Mouse (Mus musculus) midbrain, embryonic 14.5 days (tissue): ENCODE data around the gene Akap13. TPM values are rescaled to one million over a fixed set of nuclear protein-coding genes. Genes with fewer than 3 reads are reported as not detected.

Source experiments
- ATAC-seq: fragments of 200-750 bp; cut with Nextera tagmentation; 2 replicates; pipeline ENCODE4 v1.8.0; 2017; ENCODE audit warnings: moderate number of reproducible peaks, moderate library complexity; ENCODE audit not compliant: low FRiP score, low TSS enrichment
- DNase-seq: peaks from one replicate; pipeline ENCODE4 v3.0.0-alpha.2; 2015
- H3K27ac ChIP-seq: fragments of 300-500 bp; sonication (generic); replicated peaks from 2 replicates; pipeline ENCODE4 v1.5.1; 2014; ENCODE audit warnings: mild to moderate bottlenecking, low read depth, low read length, moderate library complexity
- H3K27me3 ChIP-seq: fragments of 300-500 bp; sonication (generic); 2 replicates; pipeline ENCODE4 v1.6.1; 2014; ENCODE audit warnings: low read length, control low read depth, mixed read lengths; ENCODE audit not compliant: control insufficient read depth, insufficient read depth
- H3K36me3 ChIP-seq: fragments of 300-500 bp; sonication (generic); 2 replicates; pipeline ENCODE4 v1.6.1; 2014; ENCODE audit warnings: low read length, control low read depth; ENCODE audit not compliant: control insufficient read depth, insufficient read depth
- H3K4me1 ChIP-seq: fragments of 300-500 bp; sonication (generic); 2 replicates; pipeline ENCODE4 v1.6.1; 2014; ENCODE audit warnings: mild to moderate bottlenecking, antibody characterized with exemption, low read length, control low read depth; ENCODE audit not compliant: control insufficient read depth, insufficient read depth
- H3K4me2 ChIP-seq: fragments of 300-500 bp; sonication (generic); 2 replicates; pipeline ENCODE4 v1.6.1; 2014; ENCODE audit warnings: mild to moderate bottlenecking, low read length, moderate library complexity
- H3K4me3 ChIP-seq: fragments of 300-500 bp; sonication (generic); replicated peaks from 2 replicates; pipeline ENCODE4 v1.5.1; 2014; ENCODE audit warnings: low read depth, low read length
- H3K9ac ChIP-seq: fragments of 300-500 bp; sonication (generic); replicated peaks from 2 replicates; pipeline ENCODE4 v1.6.1; 2014; ENCODE audit warnings: mild to moderate bottlenecking, low read length, moderate library complexity
- H3K9me3 ChIP-seq: fragments of 300-500 bp; sonication (generic); 2 replicates; pipeline ENCODE4 v1.6.1; 2016; ENCODE audit warnings: low read length, control low read depth, mixed read lengths; ENCODE audit not compliant: control insufficient read depth
- WGBS: fragments of 180-500 bp; shearing (Covaris S2); extraction: QIAGEN DNeasy Blood & Tissue Kit; methylation state at CpG from one replicate; pipeline ENCODE4 v1.1.7; 2014; 5-methylcytosine and 5-hydroxymethylcytosine counted together
- polyA plus RNA-seq: library from polyadenylated mRNA; unstranded; fragments of >200 nt; fragmentation: Nextera tagmentation; extraction: Ambion mirVana; gene quantifications from 2 replicates; pipeline ENCODE4 v1.2.1, GENCODE M21; 2014

The Akap13 gene
- polyA plus RNA-seq, 1 experiment from 2014 or later, result 18.9 TPM

- Histone ChIP-seq H3K9ac (no peak overlapping the region), H3K27me3 (no peaks in the 10 kb centered on the region), H3K4me1 (no peaks in the 10 kb centered on the region), H3K9me3 (no peaks in the 10 kb centered on the region), H3K36me3 (no peaks in the 10 kb centered on the region), H3K27ac (no peak overlapping the region), H3K4me3 (no peak overlapping the region), H3K4me2 (no peak overlapping the region)
- 86% methylated on average over 2 of the region's 2 CpGs for whole genome bisulfite sequencing
- no peak for ATAC-seq
- DNase-seq, result no peak
Measured at GRCm38 (mm10) chr7:75627831-75628230, 172.5 kb downstream of the Akap13 start.

GRCm38 (mm10) chr7:75629669-75630068 is 174.3 kb downstream of the Akap13 start:
- Histone ChIP-seq H3K4me2 (no peak overlapping the region), H3K27ac (no peak overlapping the region), H3K4me1 (no peaks in the 10 kb centered on the region), H3K9me3 (no peaks in the 10 kb centered on the region), H3K4me3 (no peak overlapping the region), H3K36me3 (no peaks in the 10 kb centered on the region), H3K9ac (no peak overlapping the region), H3K27me3 (no peaks in the 10 kb centered on the region)
- no peak for ATAC-seq
- WGBS, result 94% methylated on average over 4 of the region's 4 CpGs
- DNase-seq, result no peak

- Histone ChIP-seq H3K4me2 (no peak overlapping the region), H3K9ac (no peak overlapping the region), H3K27me3 (no peaks in the 10 kb centered on the region), H3K4me3 (no peak overlapping the region), H3K27ac (no peak overlapping the region), H3K9me3 (no peaks in the 10 kb centered on the region), H3K4me1 (no peaks in the 10 kb centered on the region), H3K36me3 (no peaks in the 10 kb centered on the region)
- ATAC-seq (no peak), DNase-seq (no peak)
- whole genome bisulfite sequencing, result 61% methylated on average over 3 of the region's 3 CpGs
Measured at GRCm38 (mm10) chr7:75632941-75633340, 177.6 kb downstream of the Akap13 start.

- H3K4me3 ChIP-seq, result no peak overlapping the region
Measured at GRCm38 (mm10) chr7:75633393-75633792, 178.1 kb downstream of the Akap13 start.

GRCm38 (mm10) chr7:75633807-75634526 is 178.6 kb downstream of the Akap13 start:
- Histone ChIP-seq H3K36me3 (no peaks in the 10 kb centered on the region), H3K27me3 (no peaks in the 10 kb centered on the region), H3K4me2 (no peak overlapping the region), H3K4me1 (no peaks in the 10 kb centered on the region), H3K9ac (no peak overlapping the region), H3K9me3 (no peaks in the 10 kb centered on the region), H3K4me3 (no peak overlapping the region), H3K27ac (no peak overlapping the region)
- DNase-seq (no peak), ATAC-seq (no peak)
- WGBS, result 80% methylated on average over 7 of the region's 7 CpGs

More at GRCm38 (mm10) chr7:75633393-75633792, 178.1 kb downstream of the Akap13 start:
- Histone ChIP-seq H3K36me3 (no peaks in the 10 kb centered on the region), H3K27ac (no peak overlapping the region), H3K9ac (no peak overlapping the region), H3K9me3 (no peaks in the 10 kb centered on the region), H3K4me2 (no peak overlapping the region), H3K27me3 (no peaks in the 10 kb centered on the region), H3K4me1 (no peaks in the 10 kb centered on the region)
- ATAC-seq (no peak), DNase-seq (no peak)

- WGBS, result 63% methylated on average over 3 of the region's 3 CpGs
- Histone ChIP-seq H3K27ac (no peak overlapping the region), H3K9me3 (no peaks in the 10 kb centered on the region), H3K36me3 (no peaks in the 10 kb centered on the region), H3K4me1 (peaks cover 18% of the 10 kb centered on the region), H3K9ac (no peak overlapping the region), H3K4me2 (no peak overlapping the region), H3K27me3 (no peaks in the 10 kb centered on the region), H3K4me3 (no peak overlapping the region)
- no peak for DNase-seq
- no peak for ATAC-seq
Measured at GRCm38 (mm10) chr7:75638769-75639168, 183.4 kb downstream of the Akap13 start.

GRCm38 (mm10) chr7:75639541-75639940 is 184.2 kb downstream of the Akap13 start:
- Histone ChIP-seq H3K27me3 (no peaks in the 10 kb centered on the region), H3K27ac (no peak overlapping the region), H3K36me3 (no peaks in the 10 kb centered on the region), H3K9ac (no peak overlapping the region), H3K4me3 (no peak overlapping the region), H3K4me2 (no peak overlapping the region), H3K4me1 (peaks cover 18% of the 10 kb centered on the region), H3K9me3 (no peaks in the 10 kb centered on the region)
- 26% methylated on average over 3 of the region's 3 CpGs for WGBS
- DNase-seq (peak; percentile 84), ATAC-seq (no peak)

GRCm38 (mm10) chr7:75640074-75640473 is 184.7 kb downstream of the Akap13 start:
- Histone ChIP-seq H3K4me3 (no peak overlapping the region), H3K27me3 (no peaks in the 10 kb centered on the region), H3K4me1 (peaks cover 18% of the 10 kb centered on the region), H3K9me3 (no peaks in the 10 kb centered on the region), H3K4me2 (no peak overlapping the region), H3K36me3 (no peaks in the 10 kb centered on the region), H3K27ac (no peak overlapping the region), H3K9ac (no peak overlapping the region)
- DNase-seq (no peak), ATAC-seq (no peak)

GRCm38 (mm10) chr7:75640671-75641070 is 185.3 kb downstream of the Akap13 start:
- peaks cover 18% of the 10 kb centered on the region for H3K4me1 ChIP-seq
- ATAC-seq, result no peak
- H3K4me2 ChIP-seq, result no peak overlapping the region
- H3K27ac ChIP-seq, result no peak overlapping the region
- no peak overlapping the region for H3K9ac ChIP-seq
- WGBS, result 75% methylated on average over 2 of the region's 2 CpGs
- H3K27me3 ChIP-seq, result no peaks in the 10 kb centered on the region
- H3K4me3 ChIP-seq, result no peak overlapping the region
- no peaks in the 10 kb centered on the region for H3K36me3 ChIP-seq
- H3K9me3 ChIP-seq, result no peaks in the 10 kb centered on the region
- peak; percentile 17 for DNase-seq
